In the genomic region with DNA sequence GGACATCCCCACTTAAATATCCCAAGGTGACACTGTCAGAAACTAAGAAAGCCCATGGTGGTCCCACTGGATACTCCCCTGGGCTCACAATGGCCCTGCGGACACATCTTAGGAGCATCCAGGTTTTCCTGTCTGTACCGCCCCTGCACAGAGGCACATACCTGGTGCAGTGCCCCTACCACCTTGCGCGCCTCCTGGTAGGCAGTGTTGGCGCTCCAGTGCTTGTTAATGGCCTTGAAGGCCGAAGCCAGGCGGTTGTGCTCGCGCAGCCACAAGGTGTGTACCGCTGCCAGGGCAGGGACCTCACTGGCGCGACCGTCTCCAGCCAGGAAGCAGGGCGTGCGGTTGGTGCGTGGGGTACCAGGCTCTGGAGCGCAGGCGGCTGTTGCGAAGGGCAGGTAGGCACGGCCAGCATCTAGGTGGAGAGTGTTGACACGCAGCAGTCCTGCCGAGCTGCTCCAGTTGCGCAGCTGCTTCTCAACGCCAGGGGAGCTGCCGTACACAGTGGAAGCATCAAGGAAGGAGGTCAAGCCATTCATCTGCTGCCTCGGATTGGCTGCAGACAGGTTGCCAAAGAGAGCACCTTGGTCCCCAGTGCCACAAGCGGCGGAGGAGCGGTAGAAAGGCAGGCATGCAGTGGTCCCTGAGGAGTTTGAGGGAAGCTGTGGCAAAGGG, we compare ENCODE assay signal across 12 mouse cellular contexts. TPM values are rescaled to one million over a fixed set of nuclear protein-coding genes. Genes with fewer than 3 reads are reported as not detected.
DNase-seq lines count a peak whose midpoint lies in the region; ATAC-seq lines count a peak whose summit lies in the region.
"Had no signal": no experiment of that assay in that cellular context is flagged by ENCODE, and none has a peak within 500 bp of the region (broad histone marks: within the 10 kb centered on the region; RNA-seq: fewer than 3 reads in every experiment).

No protein-coding gene starts in this region.

- H3K4me3 ChIP-seq in lung, embryonic 15.5 days: no peak overlapping the region
- H3K4me3 ChIP-seq in embryonic facial prominence, embryonic 14.5 days (ENCODE audit: low read depth, low read length): no peak overlapping the region
- H3K4me3 ChIP-seq in midbrain, embryonic 16.5 days (ENCODE audit: low read depth, low read length): no peak overlapping the region
- H3K4me3 ChIP-seq: erythroblast, embryonic 14.5 days had no signal

- WGBS in lung, embryonic 15.5 days: 30% methylated on average over 29 of the region's 29 CpGs
- WGBS in embryonic facial prominence, embryonic 14.5 days: 31% methylated on average over 21 of the region's 29 CpGs
- WGBS in midbrain, embryonic 16.5 days: 43% methylated on average over 29 of the region's 29 CpGs

- H3K36me3 ChIP-seq in lung, embryonic 15.5 days: no peaks in the 10 kb centered on the region
- no peaks in the 10 kb centered on the region for H3K36me3 ChIP-seq in embryonic facial prominence, embryonic 14.5 days (ENCODE audit: control insufficient read depth, insufficient read depth, low read length)
- no peaks in the 10 kb centered on the region for H3K36me3 ChIP-seq in midbrain, embryonic 16.5 days (ENCODE audit: control insufficient read depth, insufficient read depth, low read length)

- no peaks in the 10 kb centered on the region for H3K9me3 ChIP-seq in lung, embryonic 15.5 days
- no peaks in the 10 kb centered on the region for H3K9me3 ChIP-seq in embryonic facial prominence, embryonic 14.5 days (ENCODE audit: control insufficient read depth, low read length)
- H3K9me3 ChIP-seq in midbrain, embryonic 16.5 days (replicated peaks; ENCODE audit: control insufficient read depth, low read length, poor library complexity, severe bottlenecking): no peaks in the 10 kb centered on the region

- H3K9ac ChIP-seq in lung, embryonic 15.5 days: no peak overlapping the region
- no peak overlapping the region for H3K9ac ChIP-seq in embryonic facial prominence, embryonic 14.5 days (ENCODE audit: low read depth, low read length)
- no peak overlapping the region; the same call in 1 of the 2 replicates for H3K9ac ChIP-seq in midbrain, embryonic 16.5 days (ENCODE audit: low read depth, low read length)

- ATAC-seq in cerebellum, adult (ENCODE audit: insufficient number of reproducible peaks, low FRiP score, low TSS enrichment): peak; percentile 27; the same call in 1 of the 2 replicates
- 0 out of 2 replicates have a peak, but pooled peaks have one; percentile 35 for ATAC-seq in lung, embryonic 15.5 days (ENCODE audit: borderline replicate concordance, extremely low read depth, low FRiP score, low TSS enrichment)
- ATAC-seq in embryonic facial prominence, embryonic 14.5 days (ENCODE audit: low read depth): peak; percentile 53; the same call in 1 of the 2 replicates
- ATAC-seq in midbrain, embryonic 16.5 days: peak; percentile 67; the same call in 1 of the 2 replicates
- ATAC-seq in frontal cortex, adult (ENCODE audit: low TSS enrichment): no peak
- ATAC-seq in erythroblast, adult 5-6 weeks (replicated peaks; ENCODE audit: low FRiP score, poor library complexity, severe bottlenecking): no peak

- H3K4me1 ChIP-seq in lung, embryonic 15.5 days: no peaks in the 10 kb centered on the region
- H3K4me1 ChIP-seq in embryonic facial prominence, embryonic 14.5 days (ENCODE audit: control insufficient read depth, insufficient read depth, low read length): no peaks in the 10 kb centered on the region
- no peaks in the 10 kb centered on the region; the same call in 1 of the 2 replicates for H3K4me1 ChIP-seq in midbrain, embryonic 16.5 days (ENCODE audit: control insufficient read depth, insufficient read depth, low read length)

- no peak overlapping the region for H3K4me2 ChIP-seq in lung, embryonic 15.5 days
- H3K4me2 ChIP-seq in embryonic facial prominence, embryonic 14.5 days (ENCODE audit: low read depth, low read length): no peak overlapping the region
- H3K4me2 ChIP-seq in midbrain, embryonic 16.5 days (ENCODE audit: low read length): peak overlapping the region; percentile 42

- no peaks in the 10 kb centered on the region for H3K27me3 ChIP-seq in lung, embryonic 15.5 days
- H3K27me3 ChIP-seq in embryonic facial prominence, embryonic 14.5 days (replicated peaks; ENCODE audit: control insufficient read depth, insufficient read depth, low read length): no peaks in the 10 kb centered on the region
- H3K27me3 ChIP-seq in midbrain, embryonic 16.5 days (ENCODE audit: control insufficient read depth, insufficient read depth, low read depth, low read length): no peaks in the 10 kb centered on the region

- no peak for DNase-seq in cerebellum, adult 9-10 months
- no peak for DNase-seq in lung, postnatal 14 days
- peak; percentile 15 for DNase-seq in embryonic facial prominence, embryonic 14.5 days (ENCODE audit: low spot score)
- DNase-seq: adrenal gland, adult 8-10 months; kidney, adult 2 months had no signal

- no peak overlapping the region for H3K27ac ChIP-seq in lung, embryonic 15.5 days
- no peak overlapping the region for H3K27ac ChIP-seq in embryonic facial prominence, embryonic 14.5 days (replicated peaks; ENCODE audit: low read depth, low read length)
- no peak overlapping the region for H3K27ac ChIP-seq in midbrain, embryonic 16.5 days (ENCODE audit: low read length)

RNA-seq across cellular contexts. Expression of a gene that starts 29.4 kb away (rescaled TPM):
- polyA plus RNA-seq in lung, embryonic 15.5 days (2015; fragmentation: Nextera tagmentation; extraction: Ambion mirVana): not detected in 2 replicates
- polyA plus RNA-seq in embryonic facial prominence, embryonic 14.5 days (2014; fragmentation: Nextera tagmentation; extraction: Ambion mirVana): 0.05 and 0.57 TPM in 2 replicates
- polyA plus RNA-seq in midbrain, embryonic 16.5 days (2015; fragmentation: Nextera tagmentation; extraction: Ambion mirVana): 0.21 and 0.24 TPM in 2 replicates
- total RNA-seq in erythroblast, adult 5-6 weeks (2015; ENCODE audit: low replicate concordance): not detected in 2 replicates
- total RNA-seq in erythroblast, adult 5-6 weeks (2017; ENCODE audit: low replicate concordance): not detected in 2 replicates
- total RNA-seq: megakaryocyte-erythroid progenitor cell, adult 5-6 weeks had no signal
- polyA plus RNA-seq: erythroblast, embryonic 14.5 days; kidney, adult 2 months had no signal

Comparison
In these comparisons a context has a peak if more than half of its experiments do, and no peak if none do; other contexts are left out.
1. ATAC-seq: peak in cerebellum, adult (single experiment), lung, embryonic 15.5 days (single experiment), embryonic facial prominence, embryonic 14.5 days (single experiment) and midbrain, embryonic 16.5 days (single experiment); none in frontal cortex, adult (single experiment) and erythroblast, adult 5-6 weeks (single experiment).